Mouse (Mus musculus): ENCODE results near the gene BC107364.
"Not testable (repeated sequence)": the region's sequence is repeated elsewhere in the genome, so short reads cannot be mapped to it uniquely, and the experiment has no call there.

BC107364 gene

DNA sequence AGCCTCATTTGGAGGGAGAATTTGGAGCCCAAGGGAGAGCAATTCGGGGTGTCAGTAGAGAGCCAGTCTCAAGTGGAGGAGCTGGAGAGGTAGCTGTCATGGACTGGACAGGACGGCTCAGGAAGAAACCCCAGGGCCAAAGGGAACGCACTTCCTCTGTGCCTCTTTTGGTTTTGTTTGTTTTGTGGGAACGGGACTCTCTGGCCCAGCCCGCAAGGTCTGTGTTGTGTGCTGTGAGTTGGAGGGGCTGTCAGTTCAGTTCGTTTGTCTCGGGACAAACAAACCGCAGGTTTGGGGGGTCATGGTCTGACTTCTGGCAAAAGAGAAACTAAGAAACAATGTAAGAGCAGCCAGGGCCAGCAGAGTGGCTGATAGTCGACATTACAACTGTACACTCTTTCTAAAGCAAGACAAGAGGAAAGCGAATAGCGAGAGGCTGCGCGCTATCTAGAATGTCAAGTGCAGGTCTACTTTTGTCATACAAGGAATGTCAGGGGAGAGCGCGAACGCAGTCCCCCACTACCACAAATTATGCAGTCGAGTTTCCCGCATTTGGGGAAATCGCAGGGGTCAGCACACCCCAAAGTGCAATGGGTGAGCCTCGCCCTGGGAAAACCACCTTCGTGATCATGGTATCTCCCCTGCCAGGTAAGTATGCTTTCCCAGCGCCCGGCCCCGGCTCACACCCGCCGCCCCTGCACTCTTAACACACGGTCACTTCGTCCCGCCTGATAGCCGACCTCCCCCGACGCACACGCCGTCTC, 34.1 kb upstream of the BC107364 start:
- not testable (repeated sequence) for DNase-seq (ENCODE audit: low spot score in 2 of 2)

DNA sequence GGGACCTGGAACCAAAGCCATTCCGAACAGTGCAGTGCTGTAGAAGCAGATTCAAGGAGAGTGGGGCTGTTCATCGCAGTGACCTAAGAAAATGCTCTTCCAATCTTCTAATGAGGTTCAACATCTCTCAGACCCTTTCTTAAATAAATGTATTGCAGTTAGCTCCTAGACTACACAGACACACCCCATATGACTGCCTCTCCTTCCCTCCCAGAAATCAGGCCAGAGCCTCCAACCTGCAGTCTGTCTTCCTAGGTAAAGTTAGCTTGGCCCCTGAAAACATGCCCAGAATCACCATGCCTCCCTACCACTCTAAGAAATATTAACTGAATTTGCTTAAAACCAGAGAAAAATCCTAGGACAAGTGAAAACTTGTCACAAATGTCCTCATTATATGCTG, 33.3 kb upstream of the BC107364 start:
- DNase-seq (ENCODE audit: low spot score in 2 of 2), result no peak

DNA sequence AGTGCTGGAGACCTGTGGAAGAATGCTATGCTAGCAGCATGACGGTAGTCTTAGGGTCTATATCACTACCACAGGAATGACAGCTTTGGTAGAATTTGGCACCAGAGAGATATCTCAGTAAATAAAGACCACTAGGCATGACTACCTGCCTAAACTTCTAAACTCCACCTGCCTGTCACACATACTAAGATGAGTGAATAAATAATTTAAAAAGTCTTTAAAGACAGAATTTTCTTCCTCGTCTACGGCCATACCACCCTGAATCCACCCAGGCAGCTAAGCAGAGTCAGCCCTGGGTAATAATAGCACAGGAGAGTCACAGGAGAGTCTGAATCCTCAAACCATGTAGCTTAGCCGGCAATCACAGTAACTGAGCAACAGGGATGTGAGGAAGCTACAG, 32.8 kb upstream of the BC107364 start:
- no peak for DNase-seq (ENCODE audit: low spot score in 2 of 2)

DNA sequence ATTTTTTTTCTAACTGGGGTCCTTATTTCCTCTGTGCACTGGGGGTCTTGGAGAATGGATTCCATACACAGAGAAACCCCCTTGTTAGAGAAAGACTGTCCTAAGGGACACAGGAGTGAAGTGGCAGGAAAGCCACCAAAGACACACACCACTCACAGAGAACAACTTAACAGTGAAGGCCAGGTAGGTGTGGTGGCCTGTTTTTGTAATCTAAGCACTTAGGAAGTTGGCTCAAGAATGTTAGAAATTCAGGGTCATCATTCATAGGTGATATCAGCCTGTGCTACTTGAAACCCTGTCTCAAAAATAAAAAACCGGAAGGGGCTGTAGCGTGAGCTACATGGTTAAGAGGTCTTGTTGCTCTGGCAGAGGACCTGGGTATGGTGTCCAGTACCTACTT, 31.8 kb upstream of the BC107364 start:
- DNase-seq (ENCODE audit: low spot score in 2 of 2), result no peak

DNA sequence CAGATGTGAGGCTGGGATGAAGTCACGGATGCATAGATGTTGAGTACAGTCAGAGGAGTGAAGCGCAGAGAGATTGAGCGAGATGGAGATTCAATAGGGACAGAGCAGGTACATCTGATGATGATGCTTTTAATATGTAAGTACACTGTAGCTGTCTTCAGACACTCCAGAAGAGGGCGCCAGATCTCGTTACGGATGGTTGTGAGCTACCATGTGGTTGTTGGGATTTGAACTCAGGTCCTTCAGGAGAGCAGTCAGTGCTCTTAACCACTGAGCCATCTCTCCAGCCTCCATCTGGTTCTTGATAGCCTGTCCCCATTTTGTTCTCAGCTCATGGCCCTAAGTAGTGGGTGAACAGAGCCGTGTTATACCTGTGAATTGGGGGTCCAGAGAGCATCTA, 30.9 kb upstream of the BC107364 start:
- DNase-seq (ENCODE audit: low spot score in 2 of 2), result not testable (repeated sequence)

DNA sequence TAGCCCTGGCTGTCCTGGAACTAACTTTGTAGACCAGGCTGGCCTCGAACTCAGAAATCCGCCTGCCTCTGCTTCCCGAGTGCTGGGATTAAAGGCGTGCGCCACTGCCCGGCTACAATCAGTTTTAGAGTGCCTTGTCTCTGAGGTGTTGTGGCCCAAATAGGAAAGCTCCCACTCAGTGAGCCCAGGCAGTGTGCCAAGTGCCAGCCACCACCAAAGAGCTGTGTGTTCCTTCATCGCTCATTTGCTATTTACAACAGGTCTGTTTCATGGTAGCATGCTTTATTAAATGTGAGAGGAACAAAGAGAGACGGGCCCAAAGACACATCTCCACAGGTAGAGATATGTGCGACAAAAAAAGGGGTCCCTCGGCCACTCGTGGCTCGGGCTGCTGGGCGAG, 30.3 kb upstream of the BC107364 start:
- no peak for DNase-seq (ENCODE audit: low spot score in 2 of 2)

DNA sequence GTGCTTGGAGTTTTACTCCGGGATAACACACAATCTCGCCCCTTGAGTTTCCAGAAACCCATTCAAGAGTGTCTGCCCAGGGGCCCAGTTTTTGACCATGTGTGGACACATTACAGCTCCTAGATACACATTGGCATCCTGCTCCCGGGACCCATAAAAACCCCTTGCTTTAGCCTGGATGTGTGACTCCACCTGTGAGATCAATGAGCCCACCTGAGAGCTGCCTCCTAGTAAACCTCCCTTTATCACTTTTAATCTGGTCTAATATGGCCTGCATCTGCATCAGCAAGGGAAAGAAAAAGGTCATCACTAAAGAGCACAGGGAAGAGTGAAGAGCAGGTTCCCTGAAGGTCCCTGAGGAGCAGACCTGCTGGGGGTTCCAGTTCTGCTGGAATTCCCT, 29.8 kb upstream of the BC107364 start:
- no peak for DNase-seq (ENCODE audit: low spot score in 2 of 2)

DNA sequence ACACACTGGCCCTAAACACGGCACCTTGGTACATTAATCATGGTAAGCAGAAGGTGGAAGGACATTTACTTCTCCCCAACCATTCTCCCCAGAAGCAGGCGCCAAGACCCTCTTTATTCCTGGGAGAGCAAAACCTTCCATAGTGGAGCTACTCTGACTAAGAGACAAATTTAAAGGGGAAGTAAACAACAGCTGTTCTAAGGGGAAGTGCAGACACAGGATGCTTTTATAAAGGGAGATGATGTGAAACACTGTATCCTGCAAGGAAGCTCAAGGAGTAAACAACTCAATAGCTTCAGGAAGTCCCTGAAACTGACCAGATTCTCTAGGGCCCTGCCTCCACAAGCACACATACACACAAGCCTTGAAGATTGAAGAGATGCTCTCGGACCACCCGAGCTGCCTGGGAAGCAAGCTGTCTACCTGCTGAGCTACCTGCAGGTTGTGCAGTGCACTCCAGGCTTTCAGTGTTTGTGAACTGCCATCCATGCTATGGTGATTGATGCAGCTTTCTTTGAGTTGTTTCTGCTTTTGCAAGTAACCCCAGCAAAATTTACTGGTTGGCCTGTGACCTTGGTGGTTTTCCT, 28.7 kb upstream of the BC107364 start:
- DNase-seq (ENCODE audit: low spot score in 2 of 2), result no peak

DNA sequence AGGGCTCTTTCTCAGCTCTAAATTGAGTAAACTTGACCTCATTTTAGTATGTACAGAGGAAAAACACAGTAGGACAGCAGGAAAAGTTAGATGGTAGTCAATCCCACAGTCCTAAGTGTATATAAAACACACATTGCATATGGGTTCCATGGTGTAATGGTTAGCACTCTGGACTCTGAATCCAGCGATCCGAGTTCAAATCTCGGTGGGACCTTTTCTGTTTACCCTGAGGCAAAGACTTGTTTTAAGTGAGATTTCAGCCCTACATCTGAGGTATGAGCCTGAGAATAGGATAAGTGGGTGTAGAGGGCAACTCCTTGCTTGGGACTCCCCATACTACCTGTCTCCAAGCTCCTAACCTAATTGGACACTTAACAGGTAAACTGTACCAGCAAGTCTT, 27.1 kb upstream of the BC107364 start:
- DNase-seq (ENCODE audit: low spot score in 2 of 2), result no peak

DNA sequence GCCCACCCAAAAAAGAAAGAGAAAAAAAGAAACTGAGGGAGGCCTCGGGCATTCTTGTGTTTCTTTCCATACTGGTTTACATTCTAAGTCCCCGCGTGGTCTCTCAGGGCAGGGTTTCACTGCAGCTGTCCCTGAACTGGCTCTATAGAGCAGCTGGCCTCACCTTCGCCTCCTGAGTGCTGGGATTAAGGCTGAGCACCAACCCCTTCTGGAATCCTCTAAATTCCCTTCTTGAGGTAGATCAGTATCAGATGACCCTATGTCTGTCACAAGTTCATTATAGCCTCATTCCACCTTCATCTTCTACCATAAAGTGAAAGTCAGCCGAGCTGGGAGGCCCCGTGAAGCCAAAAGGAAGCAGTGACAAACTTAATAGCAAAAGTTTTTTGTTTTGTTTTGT, 25.5 kb upstream of the BC107364 start:
- no peak for DNase-seq (ENCODE audit: low spot score in 2 of 2)

DNA sequence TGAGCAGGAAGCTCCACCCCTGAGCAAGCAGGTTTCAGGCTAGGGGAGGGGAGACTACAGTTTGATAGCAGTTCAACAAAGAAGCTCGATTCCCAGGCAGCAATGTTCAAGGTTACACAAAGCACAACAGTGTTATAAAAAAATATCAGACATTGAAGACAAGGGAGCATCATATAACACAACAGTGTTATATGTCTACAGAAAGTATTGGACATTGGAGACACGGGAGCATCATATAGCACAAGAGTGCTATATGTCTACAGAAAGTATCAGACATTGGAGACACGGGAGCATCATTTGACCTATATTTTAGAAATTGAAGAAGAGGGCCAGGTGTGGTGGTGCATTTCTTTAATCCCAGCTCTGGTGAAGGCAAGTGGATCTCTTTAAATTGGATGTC, 25.0 kb upstream of the BC107364 start:
- no peak for DNase-seq (ENCODE audit: low spot score in 2 of 2)

DNA sequence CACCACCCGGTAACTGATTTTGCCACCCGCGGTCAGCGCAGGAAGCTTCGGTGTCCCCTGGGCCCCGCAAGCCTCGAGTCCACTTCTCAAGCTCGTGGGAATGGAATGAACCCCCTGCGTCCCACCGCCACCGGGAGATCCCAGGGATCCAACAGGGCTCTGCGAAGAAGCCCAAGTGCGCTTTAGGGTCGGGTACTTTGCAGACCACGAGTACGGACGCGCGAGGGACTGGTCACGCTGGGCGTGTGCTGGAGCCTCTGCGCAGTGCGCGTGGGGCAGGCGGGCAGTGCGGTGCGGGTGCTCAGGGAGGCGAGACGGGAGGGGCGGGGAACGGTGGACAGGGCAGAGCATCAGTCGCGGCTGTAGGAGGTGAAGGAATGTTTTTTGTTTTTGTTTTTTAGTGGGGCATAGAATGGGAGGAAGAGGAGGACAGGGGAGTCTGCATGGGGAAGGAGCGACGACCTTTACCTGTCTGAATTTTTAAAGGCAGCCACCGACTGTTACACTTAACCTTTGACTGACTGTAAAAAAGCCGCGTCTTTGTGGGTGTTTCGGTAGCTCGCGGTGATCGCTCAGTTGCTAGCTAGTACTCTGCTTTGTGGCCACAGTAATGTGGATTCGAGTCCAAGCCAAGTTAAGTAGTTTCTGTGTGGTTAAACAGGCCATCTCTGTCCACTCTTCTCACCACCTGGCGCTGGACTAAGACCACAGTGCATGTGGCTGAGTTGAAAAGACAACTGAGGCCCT, 23.0 kb upstream of the BC107364 start:
- no peak for DNase-seq (ENCODE audit: low spot score in 2 of 2)

DNA sequence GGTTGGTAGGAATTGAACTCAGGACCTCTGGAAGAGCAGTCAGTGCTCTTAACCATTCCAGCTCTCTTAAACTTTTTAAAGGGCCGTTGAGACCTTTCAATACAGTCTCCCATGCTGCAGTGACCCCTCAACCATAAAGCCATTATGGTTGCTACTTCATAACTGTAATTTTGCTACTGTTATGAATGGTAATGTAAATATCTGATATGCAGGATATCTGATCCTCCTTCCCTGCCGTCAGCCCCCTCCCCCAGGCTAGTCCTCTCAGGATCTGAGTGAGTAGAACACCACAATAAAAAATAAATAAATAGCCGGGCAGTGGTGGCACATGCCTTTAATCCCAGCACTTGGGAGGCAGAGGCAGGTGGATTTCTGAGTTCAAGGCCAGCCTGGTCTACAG, 21.4 kb upstream of the BC107364 start:
- DNase-seq (ENCODE audit: low spot score in 2 of 2), result not testable (repeated sequence)

DNA sequence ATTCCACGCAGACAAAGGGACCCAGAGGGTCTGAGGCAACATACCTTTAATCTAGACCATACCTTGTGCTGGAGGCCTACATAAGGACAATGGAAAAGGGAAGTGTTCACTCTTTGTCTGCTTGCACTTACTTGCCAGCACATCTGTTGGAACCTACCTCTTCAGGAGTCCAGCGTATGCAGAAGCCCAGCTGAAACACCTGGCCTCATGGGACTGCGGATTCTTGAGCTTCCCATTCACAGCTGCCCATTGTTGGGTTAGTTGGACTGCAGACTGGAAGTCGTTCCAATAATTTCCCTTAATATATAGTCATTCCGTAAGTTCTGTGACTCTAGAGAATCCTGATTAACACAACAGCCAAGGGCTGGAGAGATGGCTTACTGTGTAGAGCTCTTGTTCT, 20.0 kb upstream of the BC107364 start:
- no peak for DNase-seq (ENCODE audit: low spot score in 2 of 2)

DNA sequence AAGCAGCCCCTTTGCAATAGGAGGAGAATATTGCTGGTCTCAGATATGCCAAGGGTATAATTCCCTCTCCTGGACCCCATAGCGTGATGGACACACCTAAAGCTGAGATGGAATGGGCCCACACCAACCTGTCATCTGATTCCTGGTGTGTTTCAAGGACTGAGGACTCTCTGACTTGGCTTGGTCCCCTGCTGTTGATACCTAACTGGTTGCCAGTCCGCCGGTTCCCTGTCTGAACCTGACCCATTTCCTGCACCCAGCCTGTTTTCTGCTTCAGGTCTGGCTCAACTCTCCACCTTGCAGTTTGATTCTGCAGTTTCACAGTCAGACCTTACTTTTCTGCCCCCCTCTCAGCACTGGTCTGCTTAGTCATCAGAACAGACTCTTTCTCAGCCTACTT, 17.5 kb upstream of the BC107364 start:
- DNase-seq (ENCODE audit: low spot score in 2 of 2), result no peak

DNA sequence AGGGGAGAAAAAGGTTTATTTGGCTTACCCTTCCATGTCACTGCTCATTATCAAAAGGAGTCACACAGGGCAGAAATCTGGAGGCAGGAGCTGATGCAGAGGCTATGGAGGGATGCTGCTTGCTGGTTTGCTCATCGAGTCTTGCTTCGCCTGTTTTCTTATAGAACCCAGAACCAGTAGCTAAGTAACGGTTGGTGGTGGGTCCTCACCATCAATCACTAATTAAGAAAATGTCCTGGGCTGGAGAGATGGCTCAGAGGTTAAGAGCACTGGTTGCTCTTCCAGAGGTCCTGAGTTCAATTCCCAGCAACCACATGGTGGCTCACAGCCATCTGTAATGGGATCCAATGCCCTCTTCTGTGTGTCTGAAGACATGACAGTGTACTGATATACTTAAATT, 16.2 kb upstream of the BC107364 start:
- DNase-seq (ENCODE audit: low spot score in 2 of 2), result not testable (repeated sequence)

DNA sequence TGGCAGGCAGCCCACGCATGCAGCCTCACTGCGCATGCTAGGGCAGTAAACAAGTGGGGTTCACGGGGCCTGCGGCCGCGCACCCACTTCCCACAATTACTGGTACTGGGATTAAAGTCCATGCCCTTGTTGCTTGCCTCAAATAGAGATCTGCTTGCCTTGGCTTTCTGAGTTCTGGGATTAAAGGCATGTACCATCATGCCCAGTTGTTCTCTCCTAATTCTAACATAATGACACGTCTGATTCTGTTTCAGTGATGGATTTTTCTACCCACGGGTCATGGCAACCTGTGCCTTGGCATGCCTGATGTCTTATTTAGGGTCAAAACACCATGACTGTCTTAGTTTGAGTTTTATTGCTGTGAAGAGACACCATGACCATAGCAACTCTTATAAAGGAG, 15.5 kb upstream of the BC107364 start:
- DNase-seq (ENCODE audit: low spot score in 2 of 2), result no peak

DNA sequence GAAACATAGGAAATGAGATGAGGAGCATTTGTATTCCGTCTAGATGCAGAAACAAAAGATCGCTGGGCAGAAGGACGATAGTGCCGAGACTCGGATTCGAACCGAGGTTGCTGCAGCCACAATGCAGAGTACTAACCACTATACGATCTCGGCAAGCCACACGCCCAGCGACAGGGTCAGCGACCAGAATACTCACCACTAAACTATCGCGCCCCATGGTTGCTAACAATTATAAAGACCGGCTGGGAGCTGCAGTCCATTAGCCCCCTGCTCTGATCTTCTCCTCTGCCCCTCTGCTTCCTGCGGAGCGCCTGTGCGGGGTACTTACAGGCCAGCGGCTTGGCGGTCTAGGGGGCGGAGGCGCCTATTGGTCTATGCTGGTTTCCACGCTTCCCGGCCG, 11.8 kb upstream of the BC107364 start:
- DNase-seq (ENCODE audit: low spot score in 2 of 2), result no peak

DNA sequence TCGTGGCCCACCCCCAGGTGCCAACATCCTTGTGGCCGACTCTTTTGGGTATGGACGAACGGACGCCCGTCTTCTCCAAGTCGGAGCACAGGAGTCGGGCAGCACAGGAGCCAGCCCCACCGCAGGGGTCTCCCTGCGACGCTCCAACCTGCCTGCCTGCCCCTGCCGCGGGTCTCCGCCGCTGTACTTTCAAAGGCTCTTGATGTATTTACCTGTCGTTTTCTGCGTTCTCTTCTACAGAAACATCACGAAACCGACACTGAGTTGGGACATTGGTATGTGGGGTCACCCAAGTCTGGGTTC, 8.4 kb upstream of the BC107364 start:
- DNase-seq (ENCODE audit: low spot score in 2 of 2), result not testable (repeated sequence)

DNA sequence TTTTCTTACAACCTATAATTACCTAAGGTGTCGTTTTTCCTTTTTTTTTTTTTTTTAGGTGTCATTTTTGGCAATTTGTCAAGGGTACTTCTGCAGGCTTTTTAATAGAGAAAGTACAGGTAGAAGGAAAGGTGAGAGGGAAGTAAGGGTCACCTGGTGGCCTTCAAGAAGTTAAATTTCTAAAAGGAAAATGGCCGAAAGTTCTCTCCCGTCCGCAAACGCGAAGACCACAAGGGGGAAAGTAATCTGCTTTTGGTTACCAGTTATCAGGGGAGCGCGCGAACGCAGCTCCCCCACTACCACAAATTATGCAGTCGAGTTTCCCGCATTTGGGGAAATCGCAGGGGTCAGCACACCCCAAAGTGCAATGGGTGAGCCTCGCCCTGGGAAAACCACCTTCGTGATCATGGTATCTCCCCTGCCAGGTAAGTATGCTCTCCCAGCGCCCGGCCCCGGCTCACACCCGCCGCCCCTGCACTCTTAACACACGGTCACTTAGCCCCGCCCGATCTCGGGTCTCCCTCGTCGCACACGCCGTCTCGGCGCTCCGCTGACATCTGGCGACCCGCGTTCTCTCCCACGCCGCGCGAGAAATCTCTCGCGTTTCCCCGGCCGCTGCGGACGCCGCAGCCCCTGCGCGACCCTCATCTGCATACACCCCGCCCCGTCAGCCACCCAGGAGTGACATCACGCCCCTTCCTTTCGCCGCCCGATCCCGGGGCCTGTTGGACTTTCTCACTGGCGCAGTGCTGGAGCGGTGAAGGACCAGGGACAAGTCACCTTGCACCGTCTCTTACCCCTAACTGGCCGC, 7.9 kb upstream of the BC107364 start:
- not testable (repeated sequence) for DNase-seq (ENCODE audit: low spot score in 2 of 2)

DNA sequence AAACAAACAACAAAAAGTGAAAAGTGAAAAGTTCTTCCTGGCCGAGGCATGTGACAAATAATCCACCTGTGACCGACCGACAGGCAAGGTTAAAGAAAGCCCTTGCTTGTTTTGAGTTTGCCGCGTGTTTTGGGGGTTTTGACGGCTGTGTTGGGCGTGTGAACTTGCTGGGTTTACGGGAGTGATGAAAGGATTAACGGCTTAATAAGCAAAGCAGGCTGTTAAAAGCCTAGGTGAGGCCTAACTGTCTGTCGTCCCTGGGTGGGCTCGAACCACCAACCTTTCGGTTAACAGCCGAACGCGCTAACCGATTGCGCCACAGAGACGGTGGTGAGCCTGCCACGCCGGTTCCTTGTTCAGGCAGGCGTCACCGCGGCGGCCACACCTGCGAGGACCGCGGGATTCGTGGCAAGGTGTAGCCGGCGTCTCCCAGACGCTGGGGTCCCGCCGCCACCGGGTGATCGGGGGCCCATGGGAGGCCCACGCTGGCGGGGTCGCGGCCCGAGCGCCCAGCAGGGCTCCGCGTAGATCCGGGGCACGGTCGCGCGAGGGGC, 6.9 kb upstream of the BC107364 start:
- not testable (repeated sequence) for DNase-seq (ENCODE audit: low spot score in 2 of 2)

DNA sequence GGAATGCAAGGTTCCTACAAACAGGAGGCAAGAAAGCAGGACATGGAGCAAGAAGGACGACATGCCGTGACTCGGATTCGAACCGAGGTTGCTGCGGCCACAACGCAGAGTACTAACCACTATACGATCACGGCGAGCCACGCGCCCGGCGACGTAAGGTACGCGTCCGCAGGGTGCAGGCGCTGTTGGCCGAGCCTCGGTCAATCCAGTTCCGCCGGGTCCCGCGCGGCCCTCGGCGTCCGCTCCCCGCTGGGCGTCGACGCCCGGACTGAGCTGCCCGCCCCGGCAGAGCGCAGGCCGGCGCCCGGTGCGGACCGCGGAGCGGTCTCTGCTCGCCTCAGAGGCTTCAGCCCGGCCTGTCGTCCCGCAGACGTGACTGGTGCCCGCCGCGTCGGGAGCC, 5.9 kb upstream of the BC107364 start:
- DNase-seq (ENCODE audit: low spot score in 2 of 2), result not testable (repeated sequence)
